Comparison of ENCODE assay signal across 9 mouse cellular contexts in the genomic region with DNA sequence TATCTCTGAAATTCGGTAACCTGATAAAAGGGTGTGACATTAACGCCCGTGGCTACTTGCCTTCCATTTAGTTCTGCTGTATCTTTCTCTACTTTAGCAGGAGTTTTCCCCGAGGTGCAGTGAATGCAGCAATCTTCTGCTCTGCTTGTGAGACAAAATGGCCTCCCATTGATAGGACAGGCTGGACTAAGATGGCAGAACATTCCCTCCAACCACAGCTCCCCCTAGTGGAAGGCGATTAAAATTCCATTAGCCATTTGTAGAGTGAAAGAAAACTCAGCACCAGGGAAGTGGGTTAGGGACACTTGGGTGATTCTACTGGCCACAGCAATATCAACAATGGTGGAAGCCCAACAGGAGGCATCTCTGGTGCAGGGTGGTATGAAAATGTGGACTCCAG. TPM values are rescaled to one million over a fixed set of nuclear protein-coding genes. Genes with fewer than 3 reads are reported as not detected.
A peak's percentile ranks its signal among the peaks of the same experiment; 100 is the strongest.
DNase-seq lines count a peak whose midpoint lies in the region; ATAC-seq lines count a peak whose summit lies in the region.
"Had no signal": no experiment of that assay in that cellular context is flagged by ENCODE, and none has a peak within 500 bp of the region (broad histone marks: within the 10 kb centered on the region; RNA-seq: fewer than 3 reads in every experiment).

No protein-coding gene starts in this region.

- no peak overlapping the region for H3K4me2 ChIP-seq in hindbrain, embryonic 11.5 days (replicated peaks; ENCODE audit: low read depth, low read length)
- H3K4me2 ChIP-seq in hindbrain, embryonic 14.5 days (replicated peaks): no peak overlapping the region
- H3K4me2 ChIP-seq in heart, embryonic 12.5 days: no peak overlapping the region

- no peaks in the 10 kb centered on the region; the same call in 1 of the 2 replicates for H3K4me1 ChIP-seq in hindbrain, embryonic 11.5 days (replicated peaks; ENCODE audit: control insufficient read depth, insufficient read depth, low read length)
- no peaks in the 10 kb centered on the region for H3K4me1 ChIP-seq in hindbrain, embryonic 14.5 days (replicated peaks; ENCODE audit: control insufficient read depth, insufficient read depth, low read length)
- peaks cover 9% of the 10 kb centered on the region for H3K4me1 ChIP-seq in heart, embryonic 12.5 days (replicated peaks)

- H3K4me3 ChIP-seq in hindbrain, embryonic 11.5 days (ENCODE audit: low read depth, low read length): no peak overlapping the region
- no peak overlapping the region for H3K4me3 ChIP-seq in hindbrain, embryonic 14.5 days (replicated peaks; ENCODE audit: low read length)
- H3K4me3 ChIP-seq in heart, embryonic 12.5 days: no peak overlapping the region

- 0 out of 2 replicates have a peak, but pooled peaks cover 3% of the 10 kb centered on the region for H3K36me3 ChIP-seq in hindbrain, embryonic 11.5 days (ENCODE audit: control insufficient read depth, insufficient read depth, low read length)
- peaks cover 41% of the 10 kb centered on the region for H3K36me3 ChIP-seq in hindbrain, embryonic 14.5 days (replicated peaks; ENCODE audit: control insufficient read depth, insufficient read depth)
- no peaks in the 10 kb centered on the region for H3K36me3 ChIP-seq in heart, embryonic 12.5 days

- H3K27ac ChIP-seq in hindbrain, embryonic 11.5 days (ENCODE audit: low read depth, low read length): no peak overlapping the region
- H3K27ac ChIP-seq in hindbrain, embryonic 14.5 days: no peak overlapping the region
- H3K27ac ChIP-seq in heart, embryonic 12.5 days (ENCODE audit: poor library complexity, severe bottlenecking): no peak overlapping the region

- H3K27me3 ChIP-seq in hindbrain, embryonic 11.5 days (ENCODE audit: control insufficient read depth, insufficient read depth, low read length): no peaks in the 10 kb centered on the region
- H3K27me3 ChIP-seq in hindbrain, embryonic 14.5 days (ENCODE audit: control insufficient read depth, insufficient read depth, low read length): no peaks in the 10 kb centered on the region
- no peaks in the 10 kb centered on the region for H3K27me3 ChIP-seq in heart, embryonic 12.5 days (replicated peaks)

- ATAC-seq in hindbrain, embryonic 11.5 days (ENCODE audit: low FRiP score): 0 out of 2 replicates have a peak, but pooled peaks have one; percentile 5
- no peak for ATAC-seq in hindbrain, embryonic 14.5 days (ENCODE audit: low FRiP score)
- peak; percentile 34; the same call in 1 of the 2 replicates for ATAC-seq in neutrophil, adult 5-6 weeks (ENCODE audit: extremely low read depth, insufficient number of reproducible peaks, low FRiP score, poor library complexity, severe bottlenecking)
- no peak for ATAC-seq in activated CD4-positive, CD25-positive, alpha-beta regulatory T cell, adult 4 months
- ATAC-seq in heart, embryonic 12.5 days (ENCODE audit: insufficient number of reproducible peaks, low FRiP score): no peak

- H3K9ac ChIP-seq in hindbrain, embryonic 11.5 days (ENCODE audit: low read depth, low read length): no peak overlapping the region
- no peak overlapping the region for H3K9ac ChIP-seq in hindbrain, embryonic 14.5 days
- H3K9ac ChIP-seq in heart, embryonic 12.5 days: no peak overlapping the region

- WGBS in hindbrain, embryonic 11.5 days: 86% methylated on average over 5 of the region's 5 CpGs
- 80% methylated on average over 5 of the region's 5 CpGs for WGBS in hindbrain, embryonic 14.5 days
- WGBS in heart, embryonic 12.5 days: 74% methylated on average over 5 of the region's 5 CpGs

- H3K9me3 ChIP-seq in hindbrain, embryonic 11.5 days (ENCODE audit: control insufficient read depth, low read length): no peaks in the 10 kb centered on the region
- no peaks in the 10 kb centered on the region for H3K9me3 ChIP-seq in hindbrain, embryonic 14.5 days (ENCODE audit: control insufficient read depth, low read length)
- H3K9me3 ChIP-seq in heart, embryonic 12.5 days (replicated peaks): no peaks in the 10 kb centered on the region

- DNase-seq in hindbrain, embryonic 11.5 days (ENCODE audit: low spot score): peak; percentile 71
- no peak for DNase-seq in hindbrain, embryonic 14.5 days (ENCODE audit: low spot score)
- DNase-seq in right cerebral cortex, postnatal 4 days: peak; percentile 41
- DNase-seq in right cerebral cortex, postnatal 25 days: no peak
- DNase-seq in c-Kit-positive CD71-positive TER-119-positive erythroid progenitor cells, embryonic 14.5 days (ENCODE audit: low spot score): peak; percentile 26

RNA-seq across cellular contexts. Expression of gene Mpeg1, which starts 6.9 kb away (rescaled TPM):
- 0.60 and 1.0 TPM in 2 replicates for polyA plus RNA-seq in hindbrain, embryonic 11.5 days (2014; fragmentation: Nextera tagmentation; extraction: Ambion mirVana)
- 0.91 and 1.3 TPM in 2 replicates for polyA plus RNA-seq in hindbrain, embryonic 14.5 days (2014; fragmentation: Nextera tagmentation; extraction: Ambion mirVana)
- 276 and 282 TPM in 2 replicates for total RNA-seq in neutrophil, adult 5-6 weeks (2017)
- under 1 TPM in 1 of 2 experiments, not detected in 1; 0.28 TPM for polyA plus RNA-seq in activated CD4-positive, CD25-positive, alpha-beta regulatory T cell, adult 4 months (2017; shearing (Covaris generic))
- polyA plus RNA-seq in heart, embryonic 12.5 days (2016; fragmentation: Nextera tagmentation; extraction: Ambion mirVana): 0.06 and 0.18 TPM in 2 replicates

RNA-seq across cellular contexts. Expression of gene Dtx4, which starts 33.8 kb away (rescaled TPM):
- 55.4 and 66.1 TPM in 2 replicates for polyA plus RNA-seq in hindbrain, embryonic 11.5 days (2014; fragmentation: Nextera tagmentation; extraction: Ambion mirVana)
- polyA plus RNA-seq in hindbrain, embryonic 14.5 days (2014; fragmentation: Nextera tagmentation; extraction: Ambion mirVana): 44.1 and 50.6 TPM in 2 replicates
- 9.8 and 10.5 TPM in 2 replicates for total RNA-seq in neutrophil, adult 5-6 weeks (2017)
- 1 to 10 TPM; 3.5 to 3.7 TPM for polyA plus RNA-seq in activated CD4-positive, CD25-positive, alpha-beta regulatory T cell, adult 4 months (2017; shearing (Covaris generic))
- polyA plus RNA-seq in heart, embryonic 12.5 days (2016; fragmentation: Nextera tagmentation; extraction: Ambion mirVana): 1.4 and 1.7 TPM in 2 replicates

RNA-seq across cellular contexts. Expression of gene Pfpl, which starts 39.7 kb away (rescaled TPM):
- polyA plus RNA-seq in hindbrain, embryonic 11.5 days (2014; fragmentation: Nextera tagmentation; extraction: Ambion mirVana): not detected in 2 replicates
- not detected in 2 replicates for polyA plus RNA-seq in hindbrain, embryonic 14.5 days (2014; fragmentation: Nextera tagmentation; extraction: Ambion mirVana)
- not detected in 2 replicates for total RNA-seq in neutrophil, adult 5-6 weeks (2017)
- polyA plus RNA-seq in activated CD4-positive, CD25-positive, alpha-beta regulatory T cell, adult 4 months (2017; shearing (Covaris generic)): under 1 TPM in 1 of 2 experiments, not detected in 1; 0.33 TPM
- not detected in 2 replicates for polyA plus RNA-seq in heart, embryonic 12.5 days (2016; fragmentation: Nextera tagmentation; extraction: Ambion mirVana)

RNA-seq across cellular contexts. Expression of gene Olfr1441, which starts 50.2 kb away (rescaled TPM):
- not detected in 2 replicates for polyA plus RNA-seq in hindbrain, embryonic 11.5 days (2014; fragmentation: Nextera tagmentation; extraction: Ambion mirVana)
- not detected in 2 replicates for polyA plus RNA-seq in hindbrain, embryonic 14.5 days (2014; fragmentation: Nextera tagmentation; extraction: Ambion mirVana)
- not detected in 2 replicates for total RNA-seq in neutrophil, adult 5-6 weeks (2017)
- polyA plus RNA-seq in activated CD4-positive, CD25-positive, alpha-beta regulatory T cell, adult 4 months (2017; shearing (Covaris generic)): not detected
- polyA plus RNA-seq in heart, embryonic 12.5 days (2016; fragmentation: Nextera tagmentation; extraction: Ambion mirVana): not detected in 2 replicates
- total RNA-seq: left cerebral cortex, adult 8-10 months had no signal

Comparison
In these comparisons a context has a peak if more than half of its experiments do, and no peak if none do; other contexts are left out.
1. ATAC-seq: peak in hindbrain, embryonic 11.5 days (single experiment) and neutrophil, adult 5-6 weeks (single experiment); none in hindbrain, embryonic 14.5 days (single experiment), activated CD4-positive, CD25-positive, alpha-beta regulatory T cell, adult 4 months (single experiment) and heart, embryonic 12.5 days (single experiment).
2. DNase-seq: peak in hindbrain, embryonic 11.5 days (single experiment), right cerebral cortex, postnatal 4 days (single experiment) and c-Kit-positive CD71-positive TER-119-positive erythroid progenitor cells, embryonic 14.5 days (single experiment); none in hindbrain, embryonic 14.5 days (single experiment) and right cerebral cortex, postnatal 25 days (single experiment).